Mouse (Mus musculus): ENCODE measurements around the gene Ankrd54. TPM values are rescaled to one million over a fixed set of nuclear protein-coding genes. Genes with fewer than 3 reads are reported as not detected.

Ankrd54 gene
- polyA plus RNA-seq, 1 experiment, result 36.1 TPM

DNA sequence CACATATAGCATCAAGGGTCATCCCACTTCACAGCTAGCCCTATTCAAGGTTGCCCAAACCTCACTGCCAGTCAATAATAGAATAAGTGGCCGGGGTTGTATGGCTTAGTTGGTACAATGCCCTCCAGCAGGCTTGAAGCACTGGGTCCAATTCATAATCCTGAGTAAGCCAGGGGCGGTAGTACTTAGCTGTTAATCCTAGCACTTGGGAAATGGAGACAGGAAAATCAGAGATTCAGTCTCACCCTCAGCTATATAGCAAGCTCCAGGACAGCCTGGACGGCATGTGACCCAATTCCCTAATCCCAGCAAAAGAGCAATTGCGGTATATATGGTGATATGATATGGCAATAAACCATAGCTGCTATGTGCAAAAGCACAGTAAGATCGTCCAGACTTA is 55.6 kb downstream of the Ankrd54 start:
- Histone ChIP-seq H3K79me2 (ENCODE audit: control insufficient read depth, insufficient read depth) (no peaks in the 10 kb centered on the region), H3ac (ENCODE audit: control insufficient read depth, insufficient read length) (no peak overlapping the region), H3K27me3 (ENCODE audit: control insufficient read depth, insufficient read depth, insufficient read length) (no peaks in the 10 kb centered on the region), H3K4me3 (no peak overlapping the region), H3K4me2 (ENCODE audit: low read depth) (no peak overlapping the region), H3K36me3 (ENCODE audit: control insufficient read depth, insufficient read depth) (no peaks in the 10 kb centered on the region)
- TF ChIP-seq MYOG (IDR thresholded peaks at IDR 0.05; ENCODE audit: control insufficient read depth in 1 of 3, insufficient read depth in 1 of 3, insufficient read length in 2 of 3, low read depth in 2 of 3) (no peak), MYOD1 (IDR thresholded peaks at IDR 0.05; ENCODE audit: control insufficient read depth in 1 of 3, insufficient read length in 2 of 3, low read depth in 2 of 3) (no peak), CEBPB (IDR thresholded peaks at IDR 0.05; ENCODE audit: insufficient read depth, poor library complexity, severe bottlenecking) (no peak), E2F4 (IDR thresholded peaks at IDR 0.05; ENCODE audit: insufficient read depth) (no peak), MAX (IDR thresholded peaks at IDR 0.05; ENCODE audit: low read depth) (no peak), POLR2AphosphoS2 (IDR thresholded peaks at IDR 0.05; ENCODE audit: insufficient read length, low read depth) (no peak), REST (IDR thresholded peaks at IDR 0.05; ENCODE audit: insufficient read depth, insufficient read length) (no peak), TCF3 (IDR thresholded peaks at IDR 0.05; ENCODE audit: insufficient read length, low read depth) (no peak), USF1 (IDR thresholded peaks at IDR 0.05; ENCODE audit: low read depth) (no peak), SRF (IDR thresholded peaks at IDR 0.05; ENCODE audit: control insufficient read depth, insufficient read length, low read depth) (no peak), POLR2A (IDR thresholded peaks at IDR 0.05; ENCODE audit: insufficient read length, low read depth) (no peak), TCF12 (IDR thresholded peaks at IDR 0.05; ENCODE audit: insufficient read depth, poor library complexity, severe bottlenecking) (no peak)

DNA sequence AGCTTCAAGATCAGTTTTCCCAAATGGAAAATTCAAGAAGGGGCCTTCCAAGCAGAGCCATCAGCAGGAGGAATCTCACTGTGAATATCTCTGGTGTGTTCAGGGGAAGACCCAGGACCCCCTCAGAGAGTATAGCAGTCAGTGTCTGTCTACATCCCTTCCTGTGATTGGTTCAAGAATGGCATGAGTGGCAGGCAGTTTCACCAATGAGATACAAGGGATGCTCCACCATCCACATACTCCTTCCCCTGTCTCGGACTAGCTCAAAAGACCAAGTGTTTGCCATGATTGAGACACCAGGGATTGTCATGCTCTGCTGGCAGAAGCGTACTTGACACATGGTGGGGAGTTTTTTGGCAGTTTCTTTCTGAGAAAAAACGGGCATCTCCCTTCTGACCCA is 56.1 kb downstream of the Ankrd54 start:
- no peaks in the 10 kb centered on the region for H3K36me3 ChIP-seq (ENCODE audit: control insufficient read depth, insufficient read depth)
- no peaks in the 10 kb centered on the region for H3K27me3 ChIP-seq (ENCODE audit: control insufficient read depth, insufficient read depth, insufficient read length)
- H3K4me2 ChIP-seq (ENCODE audit: low read depth), result no peak overlapping the region
- no peak overlapping the region for H3ac ChIP-seq (ENCODE audit: control insufficient read depth, insufficient read length)
- H3K79me2 ChIP-seq (ENCODE audit: control insufficient read depth, insufficient read depth), result no peaks in the 10 kb centered on the region
- TF ChIP-seq MYOD1 (IDR thresholded peaks at IDR 0.05; ENCODE audit: control insufficient read depth in 1 of 3, insufficient read length in 2 of 3, low read depth in 2 of 3), result no peak
- TF ChIP-seq TCF12 (IDR thresholded peaks at IDR 0.05; ENCODE audit: insufficient read depth, poor library complexity, severe bottlenecking), result no peak
- TF ChIP-seq POLR2AphosphoS2 (IDR thresholded peaks at IDR 0.05; ENCODE audit: insufficient read length, low read depth), result no peak
- no peak for TF ChIP-seq E2F4 (IDR thresholded peaks at IDR 0.05; ENCODE audit: insufficient read depth)
- no peak for TF ChIP-seq POLR2A (IDR thresholded peaks at IDR 0.05; ENCODE audit: insufficient read length, low read depth)
- TF ChIP-seq CEBPB (IDR thresholded peaks at IDR 0.05; ENCODE audit: insufficient read depth, poor library complexity, severe bottlenecking), result no peak
- no peak for TF ChIP-seq USF1 (IDR thresholded peaks at IDR 0.05; ENCODE audit: low read depth)
- TF ChIP-seq SRF (IDR thresholded peaks at IDR 0.05; ENCODE audit: control insufficient read depth, insufficient read length, low read depth), result no peak
- TF ChIP-seq TCF3 (IDR thresholded peaks at IDR 0.05; ENCODE audit: insufficient read length, low read depth), result no peak
- TF ChIP-seq MYOG (IDR thresholded peaks at IDR 0.05; ENCODE audit: control insufficient read depth in 1 of 3, insufficient read depth in 1 of 3, insufficient read length in 2 of 3, low read depth in 2 of 3), result no peak
- TF ChIP-seq MAX (IDR thresholded peaks at IDR 0.05; ENCODE audit: low read depth), result no peak
- TF ChIP-seq REST (IDR thresholded peaks at IDR 0.05; ENCODE audit: insufficient read depth, insufficient read length), result no peak
- no peak overlapping the region for H3K4me3 ChIP-seq

DNA sequence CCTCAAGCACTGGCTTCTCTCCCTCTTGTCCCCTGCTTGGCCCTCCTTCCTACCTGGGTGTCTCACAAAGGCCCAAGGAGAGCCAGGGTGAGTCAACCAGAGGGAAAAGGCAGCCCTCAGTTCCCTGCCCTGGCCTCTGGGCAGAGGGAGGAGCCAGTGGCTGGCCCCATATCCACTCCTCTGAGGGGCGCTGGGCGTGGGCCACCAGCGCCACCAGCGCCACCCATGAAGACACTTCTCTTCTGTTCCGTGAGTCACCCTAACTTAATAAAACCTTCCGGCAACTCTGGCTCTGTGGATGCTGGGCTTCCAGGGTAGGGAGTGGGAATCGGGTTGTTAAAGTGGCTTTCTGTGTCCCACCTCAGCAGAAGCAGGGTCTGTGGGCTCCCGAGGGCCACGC is 57.1 kb downstream of the Ankrd54 start:
- Histone ChIP-seq H3K36me3 (ENCODE audit: control insufficient read depth, insufficient read depth) (no peaks in the 10 kb centered on the region), H3K4me3 (no peak overlapping the region), H3K79me2 (ENCODE audit: control insufficient read depth, insufficient read depth) (no peaks in the 10 kb centered on the region), H3K27me3 (ENCODE audit: control insufficient read depth, insufficient read depth, insufficient read length) (no peaks in the 10 kb centered on the region), H3K4me2 (ENCODE audit: low read depth) (no peak overlapping the region), H3ac (ENCODE audit: control insufficient read depth, insufficient read length) (no peak overlapping the region)
- no peak for TF ChIP-seq E2F4 (IDR thresholded peaks at IDR 0.05; ENCODE audit: insufficient read depth)
- no peak for TF ChIP-seq MAX (IDR thresholded peaks at IDR 0.05; ENCODE audit: low read depth)
- no peak for TF ChIP-seq TCF3 (IDR thresholded peaks at IDR 0.05; ENCODE audit: insufficient read length, low read depth)
- no peak for TF ChIP-seq SRF (IDR thresholded peaks at IDR 0.05; ENCODE audit: control insufficient read depth, insufficient read length, low read depth)
- TF ChIP-seq REST (IDR thresholded peaks at IDR 0.05; ENCODE audit: insufficient read depth, insufficient read length), result no peak
- TF ChIP-seq USF1 (IDR thresholded peaks at IDR 0.05; ENCODE audit: low read depth), result no peak

Other genes with a start within 250 kb of the Ankrd54 start
- gene Cdc42ep1, start 220.3 kb downstream of the Ankrd54 start, polyA plus RNA-seq (2012; fragmentation: generic; extraction: Trizol), result 76.0 TPM
- gene Lgals2, start 207.4 kb downstream of the Ankrd54 start, polyA plus RNA-seq (2012; fragmentation: generic; extraction: Trizol), result 2.2 TPM
- 89.3 TPM for gene Gga1, start 185.7 kb downstream of the Ankrd54 start, polyA plus RNA-seq (2012; fragmentation: generic; extraction: Trizol)
- 0.04 TPM for gene Gm49510, start 163.2 kb downstream of the Ankrd54 start, polyA plus RNA-seq (2012; fragmentation: generic; extraction: Trizol)
- gene Sh3bp1, start 163.1 kb downstream of the Ankrd54 start, polyA plus RNA-seq (2012; fragmentation: generic; extraction: Trizol), result 11.1 TPM
- gene Pdxp, start 149.0 kb downstream of the Ankrd54 start, polyA plus RNA-seq (2012; fragmentation: generic; extraction: Trizol), result 33.1 TPM
- gene Lgals1, start 136.2 kb downstream of the Ankrd54 start, polyA plus RNA-seq (2012; fragmentation: generic; extraction: Trizol), result 13,722 TPM
- 101 TPM for gene Nol12, start 128.0 kb downstream of the Ankrd54 start, polyA plus RNA-seq (2012; fragmentation: generic; extraction: Trizol)
- gene Triobp, start 115.2 kb downstream of the Ankrd54 start, polyA plus RNA-seq (2012; fragmentation: generic; extraction: Trizol), result 19.9 TPM
- gene H1f0, start 34.4 kb downstream of the Ankrd54 start, polyA plus RNA-seq (2012; fragmentation: generic; extraction: Trizol), result 423 TPM
- 0.44 TPM for gene Galr3, start 21.0 kb downstream of the Ankrd54 start, polyA plus RNA-seq (2012; fragmentation: generic; extraction: Trizol)
- 315 TPM for gene Eif3l, start 12.3 kb upstream of the Ankrd54 start, polyA plus RNA-seq (2012; fragmentation: generic; extraction: Trizol)
- 18.0 TPM for gene Micall1, start 46.0 kb upstream of the Ankrd54 start, polyA plus RNA-seq (2012; fragmentation: generic; extraction: Trizol)
- gene Polr2f, start 78.1 kb upstream of the Ankrd54 start, polyA plus RNA-seq (2012; fragmentation: generic; extraction: Trizol), result 388 TPM
- 15.2 TPM for gene 1700088E04Rik, start 78.4 kb upstream of the Ankrd54 start, polyA plus RNA-seq (2012; fragmentation: generic; extraction: Trizol)
- not detected for gene Sox10, start 102.3 kb upstream of the Ankrd54 start, polyA plus RNA-seq (2012; fragmentation: generic; extraction: Trizol)
- gene Pick1, start 166.3 kb upstream of the Ankrd54 start, polyA plus RNA-seq (2012; fragmentation: generic; extraction: Trizol), result 26.0 TPM
- gene Gm49486, start 166.5 kb upstream of the Ankrd54 start, polyA plus RNA-seq (2012; fragmentation: generic; extraction: Trizol), result 0.05 TPM
- 0.25 TPM for gene Slc16a8, start 191.9 kb upstream of the Ankrd54 start, polyA plus RNA-seq (2012; fragmentation: generic; extraction: Trizol)
- 1.7 TPM for gene Baiap2l2, start 222.6 kb upstream of the Ankrd54 start, polyA plus RNA-seq (2012; fragmentation: generic; extraction: Trizol)

Measured in myocyte (in vitro differentiated cells).